Mouse (Mus musculus): ENCODE data around the gene Emilin2. TPM values are rescaled to one million over a fixed set of nuclear protein-coding genes. Genes with fewer than 3 reads are reported as not detected.

Emilin2 gene
- polyA plus RNA-seq, 1 experiment, result 7.9 TPM

- Histone ChIP-seq H3K4me3 (ENCODE audit: insufficient read depth, poor library complexity, severe bottlenecking) (no peak overlapping the region), H3K79me3 (ENCODE audit: low read depth) (no peaks in the 10 kb centered on the region), H3K36me3 (ENCODE audit: control insufficient read depth, insufficient read depth) (no peaks in the 10 kb centered on the region), H3K79me2 (ENCODE audit: control insufficient read depth, insufficient read depth) (no peaks in the 10 kb centered on the region), H3K27me3 (ENCODE audit: control insufficient read depth, insufficient read depth, insufficient read length) (no peaks in the 10 kb centered on the region), H3ac (ENCODE audit: control insufficient read depth, insufficient read length, low read depth) (no peak overlapping the region)
- TF ChIP-seq CEBPB (IDR thresholded peaks at IDR 0.05; ENCODE audit: low read depth) (no peak), MAX (IDR thresholded peaks at IDR 0.05) (no peak), MYOG (IDR thresholded peaks at IDR 0.05; ENCODE audit: control insufficient read depth, extremely low read depth, insufficient read length) (no peak), FOSL1 (IDR thresholded peaks at IDR 0.05; ENCODE audit: insufficient read depth, low read length, poor library complexity, severe bottlenecking) (no peak), CTCF (IDR thresholded peaks at IDR 0.05; ENCODE audit: control insufficient read depth, insufficient read depth, insufficient read length) (no peak), USF1 (IDR thresholded peaks at IDR 0.05; ENCODE audit: low read depth) (no peak), MYOD1 (IDR thresholded peaks at IDR 0.05; ENCODE audit: control insufficient read depth, insufficient read length, low read depth) (no peak)
Observed at GRCm38 (mm10) chr17:71263136-71263535, 48.6 kb downstream of the Emilin2 start.

- H3K36me3 ChIP-seq (ENCODE audit: control insufficient read depth, insufficient read depth), result no peaks in the 10 kb centered on the region
- no peak for TF ChIP-seq CEBPB (IDR thresholded peaks at IDR 0.05; ENCODE audit: low read depth)
- TF ChIP-seq MAX (IDR thresholded peaks at IDR 0.05), result no peak
- TF ChIP-seq MYOD1 (IDR thresholded peaks at IDR 0.05; ENCODE audit: control insufficient read depth, insufficient read length, low read depth), result no peak
- no peak for TF ChIP-seq CTCF (IDR thresholded peaks at IDR 0.05; ENCODE audit: control insufficient read depth, insufficient read depth, insufficient read length)
- no peak for TF ChIP-seq USF1 (IDR thresholded peaks at IDR 0.05; ENCODE audit: low read depth)
- no peak for TF ChIP-seq FOSL1 (IDR thresholded peaks at IDR 0.05; ENCODE audit: insufficient read depth, low read length, poor library complexity, severe bottlenecking)
- TF ChIP-seq MYOG (IDR thresholded peaks at IDR 0.05; ENCODE audit: control insufficient read depth, extremely low read depth, insufficient read length), result no peak
Observed at GRCm38 (mm10) chr17:71260658-71261057, 51.1 kb downstream of the Emilin2 start.

GRCm38 (mm10) chr17:71259727-71260126, 52.1 kb downstream of the Emilin2 start:
- Histone ChIP-seq H3K36me3 (ENCODE audit: control insufficient read depth, insufficient read depth) (no peaks in the 10 kb centered on the region), H3K79me3 (ENCODE audit: low read depth) (no peaks in the 10 kb centered on the region), H3K27me3 (ENCODE audit: control insufficient read depth, insufficient read depth, insufficient read length) (no peaks in the 10 kb centered on the region), H3K79me2 (ENCODE audit: control insufficient read depth, insufficient read depth) (no peaks in the 10 kb centered on the region), H3ac (ENCODE audit: control insufficient read depth, insufficient read length, low read depth) (no peak overlapping the region), H3K4me3 (ENCODE audit: insufficient read depth, poor library complexity, severe bottlenecking) (no peak overlapping the region)
- no peak for TF ChIP-seq CEBPB (IDR thresholded peaks at IDR 0.05; ENCODE audit: low read depth)
- no peak for TF ChIP-seq FOSL1 (IDR thresholded peaks at IDR 0.05; ENCODE audit: insufficient read depth, low read length, poor library complexity, severe bottlenecking)
- TF ChIP-seq CTCF (IDR thresholded peaks at IDR 0.05; ENCODE audit: control insufficient read depth, insufficient read depth, insufficient read length), result no peak
- no peak for TF ChIP-seq MYOG (IDR thresholded peaks at IDR 0.05; ENCODE audit: control insufficient read depth, extremely low read depth, insufficient read length)
- TF ChIP-seq MAX (IDR thresholded peaks at IDR 0.05), result no peak
- TF ChIP-seq MYOD1 (IDR thresholded peaks at IDR 0.05; ENCODE audit: control insufficient read depth, insufficient read length, low read depth), result no peak
- TF ChIP-seq USF1 (IDR thresholded peaks at IDR 0.05; ENCODE audit: low read depth), result no peak

More at GRCm38 (mm10) chr17:71260658-71261057, 51.1 kb downstream of the Emilin2 start:
- Histone ChIP-seq H3K4me3 (ENCODE audit: insufficient read depth, poor library complexity, severe bottlenecking) (no peak overlapping the region), H3K79me2 (ENCODE audit: control insufficient read depth, insufficient read depth) (no peaks in the 10 kb centered on the region), H3K27me3 (ENCODE audit: control insufficient read depth, insufficient read depth, insufficient read length) (no peaks in the 10 kb centered on the region), H3ac (ENCODE audit: control insufficient read depth, insufficient read length, low read depth) (no peak overlapping the region), H3K79me3 (ENCODE audit: low read depth) (no peaks in the 10 kb centered on the region)

GRCm38 (mm10) chr17:71256806-71257536, 54.8 kb downstream of the Emilin2 start:
- Histone ChIP-seq H3K36me3 (ENCODE audit: control insufficient read depth, insufficient read depth) (no peaks in the 10 kb centered on the region), H3K79me3 (ENCODE audit: low read depth) (no peaks in the 10 kb centered on the region), H3K27me3 (ENCODE audit: control insufficient read depth, insufficient read depth, insufficient read length) (no peaks in the 10 kb centered on the region), H3K79me2 (ENCODE audit: control insufficient read depth, insufficient read depth) (no peaks in the 10 kb centered on the region), H3K4me3 (ENCODE audit: insufficient read depth, poor library complexity, severe bottlenecking) (no peak overlapping the region), H3ac (ENCODE audit: control insufficient read depth, insufficient read length, low read depth) (no peak overlapping the region)
- TF ChIP-seq FOSL1 (IDR thresholded peaks at IDR 0.05; ENCODE audit: insufficient read depth, low read length, poor library complexity, severe bottlenecking) (no peak), CEBPB (IDR thresholded peaks at IDR 0.05; ENCODE audit: low read depth) (no peak), MYOD1 (IDR thresholded peaks at IDR 0.05; ENCODE audit: control insufficient read depth, insufficient read length, low read depth) (no peak), USF1 (IDR thresholded peaks at IDR 0.05; ENCODE audit: low read depth) (peak; percentile 25), MAX (IDR thresholded peaks at IDR 0.05) (peak; percentile 94), CTCF (IDR thresholded peaks at IDR 0.05; ENCODE audit: control insufficient read depth, insufficient read depth, insufficient read length) (no peak), MYOG (IDR thresholded peaks at IDR 0.05; ENCODE audit: control insufficient read depth, extremely low read depth, insufficient read length) (no peak)

GRCm38 (mm10) chr17:71256068-71256615, 55.6 kb downstream of the Emilin2 start:
- no peaks in the 10 kb centered on the region for H3K36me3 ChIP-seq (ENCODE audit: control insufficient read depth, insufficient read depth)
- no peak overlapping the region for H3K4me3 ChIP-seq (ENCODE audit: insufficient read depth, poor library complexity, severe bottlenecking)
- no peak for TF ChIP-seq MYOD1 (IDR thresholded peaks at IDR 0.05; ENCODE audit: control insufficient read depth, insufficient read length, low read depth)
- no peak for TF ChIP-seq CTCF (IDR thresholded peaks at IDR 0.05; ENCODE audit: control insufficient read depth, insufficient read depth, insufficient read length)
- TF ChIP-seq MYOG (IDR thresholded peaks at IDR 0.05; ENCODE audit: control insufficient read depth, extremely low read depth, insufficient read length), result no peak
- TF ChIP-seq USF1 (IDR thresholded peaks at IDR 0.05; ENCODE audit: low read depth), result no peak
- no peak for TF ChIP-seq CEBPB (IDR thresholded peaks at IDR 0.05; ENCODE audit: low read depth)
- no peak for TF ChIP-seq FOSL1 (IDR thresholded peaks at IDR 0.05; ENCODE audit: insufficient read depth, low read length, poor library complexity, severe bottlenecking)
- TF ChIP-seq MAX (IDR thresholded peaks at IDR 0.05), result no peak
- no peaks in the 10 kb centered on the region for H3K79me3 ChIP-seq (ENCODE audit: low read depth)
- no peaks in the 10 kb centered on the region for H3K79me2 ChIP-seq (ENCODE audit: control insufficient read depth, insufficient read depth)
- H3K27me3 ChIP-seq (ENCODE audit: control insufficient read depth, insufficient read depth, insufficient read length), result no peaks in the 10 kb centered on the region
- H3ac ChIP-seq (ENCODE audit: control insufficient read depth, insufficient read length, low read depth), result no peak overlapping the region
